Mouse (Mus musculus): ENCODE data around the gene Zap70.

DNA sequence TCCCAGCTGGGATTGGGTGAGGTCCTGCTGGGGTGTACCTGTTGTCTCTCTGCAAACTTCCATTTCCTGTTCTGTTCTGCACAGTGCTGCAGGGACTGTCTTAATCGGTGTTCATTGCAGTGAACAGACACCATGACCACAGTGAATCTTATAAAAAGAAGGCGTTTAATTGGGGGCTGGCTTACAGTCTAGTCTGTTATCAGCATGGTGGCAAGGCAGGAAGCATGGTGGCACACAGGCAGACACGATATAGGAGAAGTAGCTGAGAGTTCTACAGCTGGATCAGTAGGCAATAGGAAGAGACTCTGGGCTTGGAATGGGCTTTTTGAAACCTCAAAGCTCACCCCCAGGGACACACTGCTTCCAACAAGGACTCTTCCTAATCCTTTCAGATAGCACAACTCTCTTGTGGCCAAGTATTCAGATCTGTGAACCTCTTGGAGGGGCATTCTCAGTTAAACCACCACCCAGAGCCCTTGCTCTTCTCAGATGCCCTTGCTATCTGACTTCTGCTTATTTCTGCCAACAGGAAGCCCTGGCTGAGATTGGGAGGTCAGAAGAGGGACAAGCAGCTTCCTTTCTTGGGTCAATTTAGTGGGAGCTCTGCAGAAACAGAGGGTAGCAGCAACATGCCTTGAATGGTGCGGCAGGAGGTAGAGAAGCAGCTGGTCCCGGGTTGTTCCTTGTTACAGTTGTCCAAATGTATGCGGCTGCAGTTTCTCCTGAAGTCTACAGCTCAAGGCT lies 7.5 kb upstream of the Zap70 start:
- TF ChIP-seq CTCF (IDR thresholded peaks at IDR 0.05; ENCODE audit: low read depth) (no peak), EP300 (IDR thresholded peaks at IDR 0.05; ENCODE audit: low read depth) (no peak)
